Mouse (Mus musculus): ENCODE data around the gene Etl4.

DNA sequence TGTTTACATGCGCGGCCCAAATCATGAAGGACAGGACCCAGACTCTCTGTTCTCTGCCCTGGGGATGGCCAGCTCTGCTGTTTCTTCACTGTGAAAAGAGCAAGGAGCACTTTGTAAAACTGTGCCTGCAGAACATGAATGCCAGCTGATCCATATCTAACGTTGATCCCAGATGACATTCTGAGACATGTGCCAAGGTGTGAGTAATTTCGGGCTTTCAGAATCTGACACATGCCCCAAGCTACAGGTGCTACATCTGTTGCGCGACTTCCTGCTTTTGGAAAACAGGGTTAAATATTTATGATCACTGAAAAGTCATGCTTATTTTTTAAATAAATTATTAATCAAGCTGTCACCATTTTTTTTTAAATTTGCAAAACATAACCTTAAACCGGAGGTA, 801.0 kb downstream of the Etl4 start:
- no peak for TF ChIP-seq CTCF (IDR thresholded peaks at IDR 0.05; ENCODE audit: control insufficient read depth, insufficient read depth, low read length)
- no peak for TF ChIP-seq POLR2A (IDR thresholded peaks at IDR 0.05; ENCODE audit: borderline replicate concordance, control insufficient read depth, low read depth, low read length)

Measured in bone marrow, adult 2 months (tissue).